Mouse (Mus musculus): ENCODE results near the gene Ddx4. TPM values are rescaled to one million over a fixed set of nuclear protein-coding genes. Genes with fewer than 3 reads are reported as not detected.

Gene Ddx4
- polyA plus RNA-seq, 1 experiment from 2014 or later = 0.49 TPM

- Histone ChIP-seq H3K27me3 (ENCODE audit: control insufficient read depth, insufficient read depth, low read length) (no peaks in the 10 kb centered on the region), H3K9me3 (ENCODE audit: control insufficient read depth, low read depth, low read length) (no peaks in the 10 kb centered on the region), H3K9ac (replicated peaks; ENCODE audit: low read depth, low read length) (no peak overlapping the region), H3K36me3 (ENCODE audit: control insufficient read depth, insufficient read depth, low read length) (no peaks in the 10 kb centered on the region), H3K4me2 (replicated peaks; ENCODE audit: low read depth, low read length) (no peak overlapping the region), H3K27ac (ENCODE audit: low read length) (no peak overlapping the region), H3K4me3 (ENCODE audit: low read depth, low read length) (no peak overlapping the region), H3K4me1 (ENCODE audit: control insufficient read depth, insufficient read depth, low read length) (no peaks in the 10 kb centered on the region)
- no peak for ATAC-seq (ENCODE audit: insufficient number of reproducible peaks, insufficient read depth, low FRiP score, low read depth)
- WGBS = 82% methylated on average over 6 of the region's 6 CpGs
Measured at GRCm38 (mm10) chr13:112560554-112561138, 91.6 kb downstream of the Ddx4 start.

DNA sequence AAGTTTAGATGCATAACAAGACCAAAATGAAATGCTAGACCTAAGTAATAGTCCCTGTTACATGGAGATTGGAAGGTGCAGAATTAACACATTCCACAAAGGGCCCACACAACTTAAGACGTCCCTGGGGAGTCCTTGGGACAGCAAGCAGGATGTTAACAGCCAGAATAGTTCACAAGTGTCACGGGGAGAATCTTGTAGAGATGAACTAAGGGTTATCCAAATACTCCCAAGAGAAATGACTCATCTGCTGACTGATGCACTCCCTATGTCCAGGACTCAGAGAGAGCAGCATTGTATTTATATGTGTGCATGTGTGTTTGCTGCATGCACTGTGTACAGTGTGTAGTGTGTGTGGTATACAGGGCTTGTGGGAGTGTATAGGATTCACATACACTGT lies 95.8 kb downstream of the Ddx4 start:
- Histone ChIP-seq H3K4me2 (replicated peaks; ENCODE audit: low read depth, low read length) (no peak overlapping the region), H3K9ac (replicated peaks; ENCODE audit: low read depth, low read length) (no peak overlapping the region), H3K27me3 (ENCODE audit: control insufficient read depth, insufficient read depth, low read length) (no peaks in the 10 kb centered on the region), H3K4me1 (ENCODE audit: control insufficient read depth, insufficient read depth, low read length) (no peaks in the 10 kb centered on the region), H3K9me3 (ENCODE audit: control insufficient read depth, low read depth, low read length) (no peaks in the 10 kb centered on the region), H3K4me3 (ENCODE audit: low read depth, low read length) (no peak overlapping the region), H3K36me3 (ENCODE audit: control insufficient read depth, insufficient read depth, low read length) (no peaks in the 10 kb centered on the region), H3K27ac (ENCODE audit: low read length) (no peak overlapping the region)
- ATAC-seq (ENCODE audit: insufficient number of reproducible peaks, insufficient read depth, low FRiP score, low read depth) = no peak
- 47% methylated on average over 2 of the region's 2 CpGs for WGBS

DNA sequence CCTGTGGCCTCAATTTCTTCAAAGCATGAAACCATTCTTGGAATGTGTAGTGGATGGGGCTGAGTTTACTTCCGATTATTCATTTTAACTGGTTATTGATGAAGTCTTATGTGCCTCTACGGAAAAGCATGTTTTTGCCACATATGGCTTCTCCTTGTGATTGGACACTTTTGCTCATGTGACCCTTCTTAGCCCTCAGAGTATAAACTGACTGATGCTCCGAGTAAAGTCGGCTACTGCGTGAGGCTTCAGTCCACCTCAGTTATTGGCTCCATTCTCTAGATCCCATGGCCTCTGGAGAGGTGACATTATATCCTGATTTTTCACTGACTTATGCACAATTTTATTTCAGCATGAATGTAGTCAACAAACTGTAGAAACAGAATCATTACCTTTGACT lies 99.0 kb downstream of the Ddx4 start:
- Histone ChIP-seq H3K9me3 (ENCODE audit: control insufficient read depth, low read depth, low read length) (no peaks in the 10 kb centered on the region), H3K27ac (ENCODE audit: low read length) (no peak overlapping the region), H3K9ac (replicated peaks; ENCODE audit: low read depth, low read length) (no peak overlapping the region), H3K4me1 (ENCODE audit: control insufficient read depth, insufficient read depth, low read length) (no peaks in the 10 kb centered on the region), H3K36me3 (ENCODE audit: control insufficient read depth, insufficient read depth, low read length) (no peaks in the 10 kb centered on the region), H3K27me3 (ENCODE audit: control insufficient read depth, insufficient read depth, low read length) (no peaks in the 10 kb centered on the region), H3K4me2 (replicated peaks; ENCODE audit: low read depth, low read length) (no peak overlapping the region), H3K4me3 (ENCODE audit: low read depth, low read length) (no peak overlapping the region)
- ATAC-seq (ENCODE audit: insufficient number of reproducible peaks, insufficient read depth, low FRiP score, low read depth) = no peak
- 88% methylated on average over 5 of the region's 5 CpGs for WGBS

- Histone ChIP-seq H3K9ac (replicated peaks; ENCODE audit: low read depth, low read length) (no peak overlapping the region), H3K4me1 (ENCODE audit: control insufficient read depth, insufficient read depth, low read length) (no peaks in the 10 kb centered on the region), H3K4me2 (replicated peaks; ENCODE audit: low read depth, low read length) (no peak overlapping the region), H3K27ac (ENCODE audit: low read length) (no peak overlapping the region), H3K9me3 (ENCODE audit: control insufficient read depth, low read depth, low read length) (no peaks in the 10 kb centered on the region), H3K4me3 (ENCODE audit: low read depth, low read length) (no peak overlapping the region), H3K27me3 (ENCODE audit: control insufficient read depth, insufficient read depth, low read length) (no peaks in the 10 kb centered on the region), H3K36me3 (ENCODE audit: control insufficient read depth, insufficient read depth, low read length) (no peaks in the 10 kb centered on the region)
- 74% methylated on average over 7 of the region's 7 CpGs for WGBS
- ATAC-seq (ENCODE audit: insufficient number of reproducible peaks, insufficient read depth, low FRiP score, low read depth) = no peak
Measured at GRCm38 (mm10) chr13:112551641-112552548, 100.4 kb downstream of the Ddx4 start.

Other genes starting within 250 kb of the Ddx4 start
- 48.8 and 49.5 TPM in 2 replicates for gene Il6st, start 188.4 kb downstream of the Ddx4 start, polyA plus RNA-seq (2014; fragmentation: Nextera tagmentation; extraction: Ambion mirVana)
- gene Il31ra, start 58.1 kb downstream of the Ddx4 start, polyA plus RNA-seq (2014; fragmentation: Nextera tagmentation; extraction: Ambion mirVana) = 0.22 and 0.27 TPM in 2 replicates
- 15.2 and 18.1 TPM in 2 replicates for gene Slc38a9, start 8.3 kb upstream of the Ddx4 start, polyA plus RNA-seq (2014; fragmentation: Nextera tagmentation; extraction: Ambion mirVana)
- 97.1 and 98.9 TPM in 2 replicates for gene Plpp1, start 148.3 kb upstream of the Ddx4 start, polyA plus RNA-seq (2014; fragmentation: Nextera tagmentation; extraction: Ambion mirVana)

Data from stomach, embryonic 14.5 days (tissue).